Mouse (Mus musculus) kidney, adult 9 months (tissue): ENCODE data around the gene Arpin.

Source experiments
- DNase-seq: peaks from one replicate; pipeline ENCODE4 v3.0.0; 2022

The Arpin gene

DNA sequence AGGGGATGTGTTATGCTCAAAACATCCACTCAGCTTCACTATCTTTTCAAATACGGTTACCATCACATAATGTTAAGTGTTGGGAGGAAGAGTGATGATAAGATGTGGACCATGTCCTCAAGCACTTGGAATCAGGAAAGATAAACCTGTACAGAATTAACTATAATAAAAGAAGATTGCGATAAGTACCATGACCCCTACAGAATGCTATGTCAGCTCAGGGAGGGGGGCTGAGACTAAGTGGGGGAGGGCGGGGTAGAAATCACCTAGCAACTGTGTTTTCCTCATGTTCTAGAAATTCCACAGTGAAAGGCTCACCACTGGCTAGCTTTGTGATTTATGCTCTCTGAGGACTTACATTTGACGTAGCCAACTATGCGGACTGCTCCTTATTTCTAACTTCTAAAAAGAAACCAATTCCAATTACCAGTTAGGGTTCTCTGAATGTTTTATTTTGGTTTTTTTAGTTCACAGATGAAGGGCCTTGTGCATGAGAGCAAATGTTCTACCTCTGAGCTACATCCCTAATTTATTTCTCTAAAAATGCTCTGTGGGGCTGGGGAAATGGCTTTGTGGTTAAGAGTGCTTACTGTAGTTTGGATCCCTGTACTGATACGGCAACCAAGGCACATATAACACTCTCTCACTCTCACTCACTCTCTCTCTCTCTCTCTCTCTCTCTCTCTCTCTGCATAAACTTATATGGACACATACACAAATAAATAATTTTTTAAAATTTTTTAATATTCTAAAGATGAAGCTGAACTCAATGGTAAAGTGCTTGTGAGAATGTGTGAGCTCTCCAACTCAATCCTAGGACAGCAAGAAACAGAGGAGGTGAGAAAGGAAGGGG, 42.4 kb downstream of the Arpin start:
- DNase-seq, result no peak

DNA sequence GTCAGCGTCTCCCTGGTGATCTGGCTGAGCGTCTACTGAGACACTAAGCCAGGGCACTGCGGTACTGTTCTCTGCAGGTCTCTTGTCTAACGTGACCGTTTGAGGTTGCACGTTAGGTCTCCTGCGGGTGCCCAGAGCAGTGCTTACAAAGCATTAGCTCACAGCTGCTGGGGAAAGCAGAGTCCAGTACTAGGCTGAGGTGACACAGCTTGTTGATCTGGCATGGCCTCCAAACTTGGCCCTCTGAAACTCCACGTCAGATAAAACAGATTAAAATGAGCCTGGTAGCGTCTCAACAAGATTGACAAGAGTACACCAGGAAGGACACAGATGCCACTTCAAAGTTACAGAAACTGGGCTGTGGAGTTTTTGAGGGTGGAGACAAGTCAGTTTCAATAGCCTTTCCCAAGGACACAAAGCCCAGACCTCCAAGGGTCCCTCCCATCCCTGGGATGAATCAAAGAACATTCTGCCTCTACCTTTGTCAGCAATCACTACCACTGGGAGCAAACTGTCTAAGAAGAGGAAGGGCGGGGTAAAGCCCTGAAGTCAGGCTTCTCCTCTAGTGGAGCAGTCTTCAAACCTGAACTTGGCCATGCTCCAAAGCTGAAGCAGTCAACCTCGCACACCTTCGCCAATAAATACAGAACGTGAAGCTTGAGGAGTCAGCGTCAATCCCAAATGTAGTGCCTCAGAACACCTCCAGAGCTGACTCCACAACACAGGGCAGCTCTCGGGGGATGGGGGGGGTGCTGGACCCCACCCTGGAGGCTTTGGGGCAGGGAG, 44.5 kb downstream of the Arpin start:
- DNase-seq, result peak; percentile 73

DNA sequence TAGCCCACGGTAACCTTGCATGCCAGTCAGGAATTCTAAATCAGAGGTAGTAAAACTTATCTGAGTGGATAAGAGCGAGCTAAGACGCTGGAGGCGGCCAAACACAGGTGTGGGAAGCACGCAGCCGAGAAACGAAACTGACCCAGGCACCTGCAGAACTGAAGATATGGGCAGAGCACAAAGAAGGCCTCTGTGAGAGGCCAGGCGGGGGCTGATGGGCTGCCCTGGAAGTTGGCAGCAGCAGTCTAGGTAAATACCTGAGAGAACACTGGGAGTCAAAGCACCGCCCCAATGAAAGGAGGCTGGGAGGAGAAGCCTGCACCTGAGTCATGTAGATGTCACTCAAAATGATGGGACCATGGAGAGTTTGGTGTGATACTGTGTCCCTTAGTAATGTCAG, 46.6 kb downstream of the Arpin start:
- DNase-seq, result no peak

DNA sequence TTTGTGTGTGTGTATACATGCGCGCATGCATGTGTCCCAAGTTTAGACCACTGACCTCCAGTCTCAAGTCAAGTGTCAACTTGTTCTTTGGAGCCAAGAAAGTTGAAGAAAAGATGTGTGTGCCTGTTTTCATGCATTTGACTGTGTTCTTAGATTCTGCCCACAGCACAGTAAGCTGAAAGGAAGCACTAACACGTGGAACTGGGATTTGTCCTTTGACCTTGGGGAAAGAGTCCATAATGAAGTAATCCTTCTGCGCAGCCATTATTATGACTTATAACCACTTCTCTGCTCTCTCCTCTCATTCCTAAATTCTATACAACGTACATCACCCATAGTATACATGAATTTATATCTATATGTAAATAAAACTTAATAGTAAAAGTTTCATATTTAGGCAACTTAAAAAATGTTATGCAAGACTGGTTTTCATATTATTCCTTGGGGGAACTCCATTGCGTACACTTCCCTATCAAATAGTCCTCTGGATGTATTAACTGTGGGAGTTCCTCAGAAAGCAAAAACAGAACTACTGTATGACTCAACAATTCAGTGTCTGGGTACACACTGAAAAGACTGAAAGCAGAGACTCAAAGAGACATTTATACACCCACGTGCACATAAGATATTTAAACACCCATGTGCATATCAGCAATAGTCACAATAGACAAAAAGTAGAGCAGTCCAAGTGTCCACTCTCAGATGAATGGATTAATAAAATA, 51.4 kb downstream of the Arpin start:
- peak; percentile 76 for DNase-seq

DNA sequence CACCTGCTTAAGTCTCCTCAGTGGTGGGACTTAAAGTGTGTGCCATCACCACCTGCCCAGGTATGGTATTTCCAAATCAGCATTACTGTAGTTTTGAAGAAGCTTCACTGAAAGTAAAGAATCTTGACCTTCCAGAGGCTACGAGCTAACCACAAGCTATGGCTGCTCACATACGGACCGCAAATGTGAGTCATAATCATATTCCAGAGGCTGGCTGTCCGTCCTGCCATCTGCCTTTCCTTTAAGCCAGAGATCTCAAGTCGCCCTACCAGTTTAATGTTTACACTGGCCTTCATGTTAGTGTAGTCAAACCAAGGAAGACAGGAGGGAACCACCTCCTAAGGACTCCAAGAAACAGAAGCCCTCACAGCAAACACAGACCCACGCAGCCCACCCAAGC, 53.3 kb downstream of the Arpin start:
- DNase-seq, result no peak

GRCm38 (mm10) chr7:79880998-79881397, 54.2 kb downstream of the Arpin start:
- DNase-seq, result no peak

GRCm38 (mm10) chr7:79880033-79880432, 55.1 kb downstream of the Arpin start:
- DNase-seq, result no peak

- DNase-seq, result no peak
Measured at GRCm38 (mm10) chr7:79878455-79879025, 56.6 kb downstream of the Arpin start.
